Mouse (Mus musculus) midbrain, embryonic 14.5 days (tissue): Measurements from ENCODE around the gene Ankrd24. TPM values are rescaled to one million over a fixed set of nuclear protein-coding genes. Genes with fewer than 3 reads are reported as not detected.

Experiments
- ATAC-seq: fragments of 200-750 bp; cut with Nextera tagmentation; 2 replicates; pipeline ENCODE4 v1.8.0; 2017; ENCODE audit warnings: moderate number of reproducible peaks, moderate library complexity; ENCODE audit not compliant: low FRiP score, low TSS enrichment
- DNase-seq: peaks from one replicate; pipeline ENCODE4 v3.0.0-alpha.2; 2015
- H3K27ac ChIP-seq: fragments of 300-500 bp; sonication (generic); replicated peaks from 2 replicates; pipeline ENCODE4 v1.5.1; 2014; ENCODE audit warnings: mild to moderate bottlenecking, low read depth, low read length, moderate library complexity
- H3K27me3 ChIP-seq: fragments of 300-500 bp; sonication (generic); 2 replicates; pipeline ENCODE4 v1.6.1; 2014; ENCODE audit warnings: low read length, control low read depth, mixed read lengths; ENCODE audit not compliant: control insufficient read depth, insufficient read depth
- H3K36me3 ChIP-seq: fragments of 300-500 bp; sonication (generic); 2 replicates; pipeline ENCODE4 v1.6.1; 2014; ENCODE audit warnings: low read length, control low read depth; ENCODE audit not compliant: control insufficient read depth, insufficient read depth
- H3K4me1 ChIP-seq: fragments of 300-500 bp; sonication (generic); 2 replicates; pipeline ENCODE4 v1.6.1; 2014; ENCODE audit warnings: mild to moderate bottlenecking, antibody characterized with exemption, low read length, control low read depth; ENCODE audit not compliant: control insufficient read depth, insufficient read depth
- H3K4me2 ChIP-seq: fragments of 300-500 bp; sonication (generic); 2 replicates; pipeline ENCODE4 v1.6.1; 2014; ENCODE audit warnings: mild to moderate bottlenecking, low read length, moderate library complexity
- H3K4me3 ChIP-seq: fragments of 300-500 bp; sonication (generic); replicated peaks from 2 replicates; pipeline ENCODE4 v1.5.1; 2014; ENCODE audit warnings: low read depth, low read length
- H3K9ac ChIP-seq: fragments of 300-500 bp; sonication (generic); replicated peaks from 2 replicates; pipeline ENCODE4 v1.6.1; 2014; ENCODE audit warnings: mild to moderate bottlenecking, low read length, moderate library complexity
- H3K9me3 ChIP-seq: fragments of 300-500 bp; sonication (generic); 2 replicates; pipeline ENCODE4 v1.6.1; 2016; ENCODE audit warnings: low read length, control low read depth, mixed read lengths; ENCODE audit not compliant: control insufficient read depth
- WGBS: fragments of 180-500 bp; shearing (Covaris S2); extraction: QIAGEN DNeasy Blood & Tissue Kit; methylation state at CpG from one replicate; pipeline ENCODE4 v1.1.7; 2014; 5-methylcytosine and 5-hydroxymethylcytosine counted together
- polyA plus RNA-seq: library from polyadenylated mRNA; unstranded; fragments of >200 nt; fragmentation: Nextera tagmentation; extraction: Ambion mirVana; gene quantifications from 2 replicates; pipeline ENCODE4 v1.2.1, GENCODE M21; 2014

Gene Ankrd24
- polyA plus RNA-seq, 1 experiment from 2014 or later, result 8.9 TPM

DNA sequence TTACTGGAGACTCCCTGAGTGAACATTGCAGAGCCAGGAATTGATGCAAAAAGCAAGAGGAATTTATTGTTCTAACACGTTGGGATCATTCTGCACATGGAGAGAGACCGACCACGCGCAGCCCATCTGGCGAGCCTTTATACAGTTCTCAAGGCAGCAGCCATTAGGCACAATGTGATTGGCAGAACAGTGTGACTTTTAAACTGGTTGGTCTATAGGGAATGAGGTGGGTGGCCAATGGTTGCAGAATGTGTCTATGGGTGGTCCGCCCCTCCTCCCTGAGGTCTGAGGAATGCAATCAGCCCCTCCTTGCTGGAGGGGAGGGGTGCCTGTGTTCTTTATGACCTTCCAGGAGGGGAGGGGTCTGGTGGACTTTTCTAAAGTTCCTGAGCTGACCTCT is 12.9 kb upstream of the Ankrd24 start:
- Histone ChIP-seq H3K27me3 (no peaks in the 10 kb centered on the region), H3K9ac (no peak overlapping the region), H3K36me3 (no peaks in the 10 kb centered on the region), H3K4me2 (no peak overlapping the region), H3K4me3 (no peak overlapping the region), H3K27ac (no peak overlapping the region), H3K9me3 (no peaks in the 10 kb centered on the region), H3K4me1 (no peaks in the 10 kb centered on the region)
- DNase-seq (no peak), ATAC-seq (no peak)
- WGBS, result 75% methylated on average over 6 of the region's 6 CpGs

DNA sequence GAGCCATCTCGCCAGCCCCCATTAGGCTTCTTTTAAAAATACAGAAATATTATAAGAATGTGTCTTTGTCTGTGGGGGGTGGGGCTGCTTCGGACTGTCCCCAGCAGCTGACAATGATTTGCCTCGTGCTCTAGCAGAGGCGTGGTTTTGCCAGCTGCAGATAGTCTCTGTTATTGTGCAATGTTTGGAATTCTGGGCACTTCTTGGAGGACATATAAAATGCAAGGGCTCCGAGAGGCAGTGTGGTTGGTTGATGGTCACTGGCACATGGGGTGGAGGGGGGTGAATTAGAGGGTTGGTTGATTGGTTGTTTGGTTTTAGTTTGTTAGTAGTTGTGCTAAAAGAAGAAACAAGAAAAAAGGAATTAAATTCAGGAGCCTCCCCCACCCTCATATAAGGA is 8.4 kb upstream of the Ankrd24 start:
- DNase-seq (no peak), ATAC-seq (no peak)
- no peak overlapping the region for H3K27ac ChIP-seq
- H3K4me3 ChIP-seq, result no peak overlapping the region
- H3K4me2 ChIP-seq, result no peak overlapping the region
- H3K27me3 ChIP-seq, result no peaks in the 10 kb centered on the region
- no peaks in the 10 kb centered on the region for H3K9me3 ChIP-seq
- WGBS, result 95% methylated on average over 5 of the region's 5 CpGs
- H3K4me1 ChIP-seq, result no peaks in the 10 kb centered on the region
- H3K9ac ChIP-seq, result no peak overlapping the region
- H3K36me3 ChIP-seq, result peaks cover 38% of the 10 kb centered on the region

DNA sequence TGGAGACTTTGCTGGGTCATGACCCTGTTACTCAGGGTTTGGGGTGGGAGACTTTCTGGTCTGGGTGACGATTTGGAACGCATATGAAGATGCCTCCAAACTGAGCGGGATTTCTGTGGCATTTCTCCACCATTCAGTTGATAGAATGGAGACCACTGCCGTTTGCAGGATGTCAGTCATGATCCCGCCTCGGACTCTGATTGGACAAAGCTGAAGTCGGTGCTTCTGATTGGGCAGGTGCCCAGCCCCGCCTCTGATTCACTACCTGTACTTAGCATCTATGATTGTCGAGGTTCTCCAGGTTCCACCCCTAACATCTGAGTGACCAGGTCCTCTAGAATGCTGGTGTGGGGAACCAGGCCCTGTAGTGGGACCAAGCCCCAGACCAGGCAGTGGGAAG is 7.6 kb upstream of the Ankrd24 start:
- H3K4me1 ChIP-seq, result no peaks in the 10 kb centered on the region
- H3K36me3 ChIP-seq, result peaks cover 46% of the 10 kb centered on the region
- WGBS, result 62% methylated on average over 9 of the region's 9 CpGs
- H3K9ac ChIP-seq, result no peak overlapping the region
- no peak overlapping the region for H3K4me2 ChIP-seq
- DNase-seq, result no peak
- no peaks in the 10 kb centered on the region for H3K9me3 ChIP-seq
- no peak for ATAC-seq
- H3K4me3 ChIP-seq, result no peak overlapping the region
- H3K27me3 ChIP-seq, result no peaks in the 10 kb centered on the region
- H3K27ac ChIP-seq, result no peak overlapping the region

DNA sequence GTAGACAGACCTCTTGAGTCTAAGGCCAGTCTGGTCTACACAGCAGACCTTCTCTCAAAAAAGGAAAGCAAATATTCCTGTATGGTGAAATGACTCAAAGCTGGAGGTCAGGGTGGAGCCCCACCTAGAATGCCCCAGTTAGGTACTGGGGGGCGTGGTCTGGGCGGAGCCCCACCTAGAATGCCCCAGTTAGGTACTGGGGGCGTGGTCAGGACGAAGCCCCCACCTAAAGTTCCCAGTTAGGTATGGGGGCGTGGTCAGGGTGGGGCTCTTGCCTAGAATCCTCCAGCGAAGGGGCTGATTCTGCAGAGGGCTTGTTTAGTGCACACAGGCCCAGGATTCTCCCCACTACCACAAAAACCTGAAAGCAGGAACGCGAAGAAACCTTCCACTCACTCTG is 4.9 kb upstream of the Ankrd24 start:
- ATAC-seq (no peak), DNase-seq (no peak)
- H3K4me3 ChIP-seq, result no peak overlapping the region
- 61% methylated on average over 8 of the region's 8 CpGs for WGBS
- H3K36me3 ChIP-seq, result peaks cover 48% of the 10 kb centered on the region
- no peaks in the 10 kb centered on the region for H3K9me3 ChIP-seq
- no peak overlapping the region for H3K27ac ChIP-seq
- no peaks in the 10 kb centered on the region for H3K27me3 ChIP-seq
- H3K4me1 ChIP-seq, result peaks cover 7% of the 10 kb centered on the region
- no peak overlapping the region for H3K4me2 ChIP-seq
- H3K9ac ChIP-seq, result no peak overlapping the region

DNA sequence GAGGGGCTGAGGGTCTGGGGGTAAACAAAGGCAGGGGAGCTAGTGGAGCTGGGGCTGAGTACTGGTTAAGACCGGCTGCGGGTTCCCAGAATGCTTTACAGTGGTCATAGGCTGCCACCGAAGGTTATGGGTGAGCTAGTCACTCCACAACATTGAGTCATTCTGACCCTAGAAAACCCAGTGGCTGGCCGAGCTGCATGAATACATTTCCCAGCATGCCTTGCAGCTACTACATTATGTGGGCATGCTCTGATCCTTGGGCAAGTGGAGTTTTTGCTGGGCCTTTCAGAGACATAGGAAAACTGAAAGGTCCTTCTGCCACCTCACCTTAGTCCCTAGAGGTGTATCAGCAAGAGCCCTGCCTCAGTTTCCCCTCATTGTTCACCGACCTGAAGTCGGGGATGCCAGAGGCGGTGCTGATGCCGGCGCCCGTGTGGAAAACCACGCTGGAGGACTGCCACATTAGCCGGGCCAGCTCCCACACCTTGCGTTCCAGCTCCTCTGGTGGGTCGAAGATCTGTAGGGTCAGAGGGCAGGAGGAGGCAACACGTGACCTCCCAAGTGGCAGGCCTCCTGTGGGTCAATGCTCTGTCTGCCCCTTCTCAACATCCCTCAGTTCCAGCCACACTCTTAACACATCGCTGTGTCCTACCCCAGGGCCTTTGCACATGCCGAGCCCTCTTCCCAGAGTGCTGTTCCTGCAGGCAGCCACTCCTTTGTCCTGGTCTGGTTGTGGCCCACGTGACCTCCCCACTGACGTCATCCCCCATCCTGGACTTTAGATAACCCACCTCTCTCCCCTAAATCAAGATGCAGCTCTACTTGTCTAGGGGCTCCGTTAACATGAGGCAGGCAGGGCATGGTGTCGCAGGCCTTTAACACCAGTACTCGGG is 2.0 kb upstream of the Ankrd24 start:
- 89% methylated on average over 22 of the region's 22 CpGs for WGBS
- Histone ChIP-seq H3K9ac (peak overlapping the region; percentile 69; the same call in 1 of the 2 replicates), H3K4me3 (peak overlapping the region; percentile 64), H3K4me1 (peaks cover 7% of the 10 kb centered on the region), H3K27me3 (no peaks in the 10 kb centered on the region), H3K27ac (peak overlapping the region; percentile 86), H3K9me3 (no peaks in the 10 kb centered on the region), H3K4me2 (peak overlapping the region; percentile 82), H3K36me3 (peaks cover 44% of the 10 kb centered on the region)
- DNase-seq, result no peak
- ATAC-seq, result no peak

DNA sequence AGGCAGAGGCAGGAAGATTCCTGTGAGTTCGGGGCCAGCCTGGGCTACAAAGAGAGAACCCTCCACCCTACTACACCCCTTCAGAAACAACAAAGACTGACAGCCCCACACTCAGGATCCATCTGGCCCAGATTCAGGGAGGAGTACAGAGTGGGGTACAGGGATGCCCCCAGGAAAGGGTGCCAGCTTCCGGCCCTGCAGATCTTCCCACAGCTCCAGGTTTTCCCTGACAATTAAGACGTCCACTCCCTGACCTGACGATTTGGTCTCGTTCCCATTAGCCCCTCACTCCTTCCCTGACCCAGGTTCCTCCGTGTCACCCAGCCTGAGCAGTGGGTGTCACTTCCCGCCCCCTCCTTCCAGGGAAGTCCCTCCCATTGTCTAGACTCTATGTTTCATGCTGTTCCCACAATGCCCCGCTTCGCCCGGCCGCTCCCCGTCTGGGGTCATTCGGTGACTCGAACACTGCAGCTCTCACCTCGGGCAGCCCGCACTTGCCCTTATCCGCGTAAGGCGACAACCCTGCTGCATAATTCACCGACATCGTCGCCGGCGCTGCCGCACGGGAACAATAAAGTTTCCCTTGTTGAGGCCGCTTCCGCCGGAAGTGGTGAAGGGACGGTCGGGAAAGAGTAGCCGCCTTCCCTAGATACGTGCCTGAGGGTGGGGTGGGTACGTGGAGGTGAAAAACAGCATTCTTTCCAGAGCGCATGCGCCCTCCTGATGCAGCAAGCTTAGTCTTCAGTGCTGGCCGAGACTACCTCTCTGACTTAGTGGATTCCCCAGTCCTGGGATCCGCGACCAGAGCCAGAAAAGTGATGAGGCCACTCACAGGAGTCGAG is 1.1 kb upstream of the Ankrd24 start, which contains the start of gene Sirt6:
TSS of gene Sirt6 (minus strand) at position 804 of the 842 bp plus-strand sequence.
- Histone ChIP-seq H3K4me2 (peak within 1 kb of the TSS; percentile 82), H3K27ac (peak within 1 kb of the TSS; percentile 86), H3K9ac (peak within 1 kb of the TSS; percentile 69), H3K27me3 (no peaks in the 10 kb centered on the region), H3K4me3 (peak within 1 kb of the TSS; percentile 64), H3K4me1 (peaks cover 7% of the 10 kb centered on the region), H3K36me3 (peaks cover 37% of the 10 kb centered on the region), H3K9me3 (no peaks in the 10 kb centered on the region)
- ATAC-seq (peak; percentile 89), DNase-seq (peak; percentile 98)
- 6% methylated on average over 40 of the region's 40 CpGs for WGBS

DNA sequence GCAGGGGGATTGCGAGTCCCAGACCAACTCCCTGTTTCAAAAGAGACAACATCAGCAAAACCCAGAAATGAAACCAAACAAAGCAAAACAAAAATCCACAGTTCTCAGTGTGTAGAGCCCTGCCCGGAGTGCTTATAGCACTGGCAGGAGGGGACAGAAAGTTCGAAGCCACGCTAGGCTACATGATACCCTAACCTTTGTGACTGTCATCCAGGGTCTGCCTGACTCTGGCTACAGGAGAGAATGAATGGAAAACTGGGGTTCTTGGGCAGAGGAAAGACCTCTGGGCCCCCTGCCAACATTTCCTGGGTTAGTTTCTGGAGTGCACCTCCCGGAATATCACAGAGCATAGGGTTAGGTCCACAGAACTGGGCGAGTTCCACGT is 512 bp upstream of the Ankrd24 start:
- H3K27me3 ChIP-seq, result no peaks in the 10 kb centered on the region
- peak overlapping the region; percentile 82 for H3K4me2 ChIP-seq
- peaks cover 7% of the 10 kb centered on the region for H3K4me1 ChIP-seq
- peak overlapping the region; percentile 64 for H3K4me3 ChIP-seq
- H3K9ac ChIP-seq, result peak overlapping the region; percentile 69
- WGBS, result 59% methylated on average over 7 of the region's 7 CpGs
- no peaks in the 10 kb centered on the region for H3K9me3 ChIP-seq
- H3K36me3 ChIP-seq, result peaks cover 31% of the 10 kb centered on the region
- ATAC-seq (peak; percentile 44; the same call in 1 of the 2 replicates), DNase-seq (no peak)
- peak overlapping the region; percentile 86 for H3K27ac ChIP-seq

DNA sequence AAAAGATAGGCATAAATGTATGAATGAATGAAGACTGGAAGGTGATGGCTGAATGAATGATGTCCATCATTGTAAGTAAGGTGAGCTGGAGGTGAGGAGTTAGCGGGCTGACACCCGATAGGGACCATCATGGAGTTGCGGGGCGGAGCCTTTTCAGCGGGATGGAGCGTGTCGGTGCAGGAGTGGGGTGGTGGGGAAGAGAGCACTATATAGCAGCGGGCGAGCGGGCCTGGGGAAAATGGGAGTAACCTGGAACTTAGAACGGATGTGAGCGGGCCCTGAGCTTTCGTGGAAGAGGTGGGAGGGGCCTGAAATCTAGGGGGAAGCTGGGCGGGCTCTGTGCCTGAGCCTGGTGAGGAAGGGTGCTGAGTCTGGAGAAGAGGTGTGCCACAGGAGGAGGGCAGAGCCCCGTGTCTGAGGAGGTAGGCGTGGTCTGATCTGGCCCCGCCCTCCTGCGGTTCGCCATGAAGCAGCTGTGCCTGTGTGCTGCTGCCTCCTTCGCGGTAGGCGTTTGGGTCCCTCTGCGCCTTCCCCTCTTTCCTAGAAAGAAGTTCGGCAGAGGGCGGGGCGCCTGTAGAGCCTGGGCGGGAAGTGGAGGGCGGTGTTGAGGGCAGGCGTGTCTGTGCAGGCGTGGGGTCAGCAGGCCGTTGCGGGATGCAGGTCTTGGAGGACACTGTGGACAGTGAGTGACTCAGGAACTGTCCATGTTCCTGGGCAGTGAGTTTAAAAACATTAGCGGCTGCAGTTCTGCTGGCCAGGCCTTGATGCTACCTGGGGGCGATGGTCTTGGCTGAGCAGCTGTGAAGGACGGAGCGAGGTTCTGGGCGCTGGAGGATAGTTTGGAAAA is 5.1 kb downstream of the Ankrd24 start:
- Histone ChIP-seq H3K36me3 (no peaks in the 10 kb centered on the region), H3K27ac (0 out of 2 replicates have a peak overlapping the region, but pooled peaks have one; percentile 41), H3K27me3 (no peaks in the 10 kb centered on the region), H3K4me2 (peak overlapping the region; percentile 72), H3K9me3 (no peaks in the 10 kb centered on the region), H3K4me1 (0 out of 2 replicates have a peak, but pooled peaks cover 9% of the 10 kb centered on the region), H3K9ac (peak overlapping the region; percentile 56), H3K4me3 (peak overlapping the region; percentile 41)
- DNase-seq (peak; percentile 84), ATAC-seq (peak; percentile 80)
- 4% methylated on average over 37 of the region's 37 CpGs for WGBS
